Mouse (Mus musculus): ENCODE results near the gene Nphs1. TPM values are rescaled to one million over a fixed set of nuclear protein-coding genes. Genes with fewer than 3 reads are reported as not detected.
"Not testable (repeated sequence)": the region's sequence is repeated elsewhere in the genome, so short reads cannot be mapped to it uniquely, and the experiment has no call there.

Nphs1 gene
- polyA plus RNA-seq, 1 experiment from 2014 or later: 0.61 TPM

DNA sequence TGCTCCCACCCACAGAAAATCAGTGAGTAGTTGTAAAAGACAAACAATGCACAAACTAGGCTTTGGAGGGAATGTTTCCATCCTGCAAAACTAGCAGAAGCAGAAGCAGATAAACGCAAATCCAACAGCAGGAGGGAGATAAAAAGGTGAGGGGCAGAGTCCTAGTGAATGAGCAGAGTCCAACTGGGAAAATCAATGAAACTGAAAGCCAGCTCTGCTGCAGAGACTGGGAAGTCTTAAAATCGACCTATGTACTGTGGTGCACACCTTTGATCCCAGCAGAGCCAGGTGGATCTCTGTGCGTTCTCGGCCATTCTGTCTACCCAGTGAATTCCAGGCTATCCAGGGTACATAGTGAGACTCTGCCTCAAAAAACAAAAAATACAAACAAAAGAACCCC lies 16.9 kb downstream of the Nphs1 start:
- Histone ChIP-seq H3K4me2 (no peak overlapping the region), H3K4me3 (no peak overlapping the region), H3K27ac (no peak overlapping the region), H3K9me3 (no peaks in the 10 kb centered on the region), H3K27me3 (replicated peaks) (no peaks in the 10 kb centered on the region), H3K9ac (no peak overlapping the region), H3K36me3 (replicated peaks) (no peaks in the 10 kb centered on the region), H3K4me1 (peaks cover 12% of the 10 kb centered on the region)
- WGBS: 65% methylated on average over 4 of the region's 4 CpGs
- ATAC-seq (replicated peaks): no peak

DNA sequence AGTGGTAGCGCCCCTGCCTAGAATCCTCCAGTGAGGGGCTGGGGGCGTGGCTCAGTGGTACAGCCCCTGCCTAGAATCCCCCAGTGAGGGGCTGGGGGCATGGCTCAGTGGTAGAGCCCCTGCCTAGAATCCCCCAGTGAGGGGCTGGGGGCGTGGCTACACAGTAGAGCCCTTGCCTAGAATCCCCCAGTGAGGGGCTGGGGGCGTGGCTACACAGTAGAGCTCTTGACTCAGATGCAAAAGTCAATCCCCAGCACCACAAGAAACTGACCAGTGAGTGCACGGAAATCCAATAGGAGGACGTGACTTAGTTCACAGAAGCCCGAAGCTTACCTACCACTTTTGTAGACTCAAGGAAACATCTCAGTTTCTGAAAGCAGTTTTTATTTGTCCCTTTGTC lies 18.0 kb downstream of the Nphs1 start:
- not testable (repeated sequence) for H3K9me3 ChIP-seq; H3K27me3 ChIP-seq (replicated peaks); H3K4me2 ChIP-seq; ATAC-seq (replicated peaks); H3K9ac ChIP-seq; H3K4me3 ChIP-seq; H3K36me3 ChIP-seq (replicated peaks); H3K27ac ChIP-seq
- WGBS: 92% methylated on average over 7 of the region's 7 CpGs
- peaks cover 12% of the 10 kb centered on the region for H3K4me1 ChIP-seq

DNA sequence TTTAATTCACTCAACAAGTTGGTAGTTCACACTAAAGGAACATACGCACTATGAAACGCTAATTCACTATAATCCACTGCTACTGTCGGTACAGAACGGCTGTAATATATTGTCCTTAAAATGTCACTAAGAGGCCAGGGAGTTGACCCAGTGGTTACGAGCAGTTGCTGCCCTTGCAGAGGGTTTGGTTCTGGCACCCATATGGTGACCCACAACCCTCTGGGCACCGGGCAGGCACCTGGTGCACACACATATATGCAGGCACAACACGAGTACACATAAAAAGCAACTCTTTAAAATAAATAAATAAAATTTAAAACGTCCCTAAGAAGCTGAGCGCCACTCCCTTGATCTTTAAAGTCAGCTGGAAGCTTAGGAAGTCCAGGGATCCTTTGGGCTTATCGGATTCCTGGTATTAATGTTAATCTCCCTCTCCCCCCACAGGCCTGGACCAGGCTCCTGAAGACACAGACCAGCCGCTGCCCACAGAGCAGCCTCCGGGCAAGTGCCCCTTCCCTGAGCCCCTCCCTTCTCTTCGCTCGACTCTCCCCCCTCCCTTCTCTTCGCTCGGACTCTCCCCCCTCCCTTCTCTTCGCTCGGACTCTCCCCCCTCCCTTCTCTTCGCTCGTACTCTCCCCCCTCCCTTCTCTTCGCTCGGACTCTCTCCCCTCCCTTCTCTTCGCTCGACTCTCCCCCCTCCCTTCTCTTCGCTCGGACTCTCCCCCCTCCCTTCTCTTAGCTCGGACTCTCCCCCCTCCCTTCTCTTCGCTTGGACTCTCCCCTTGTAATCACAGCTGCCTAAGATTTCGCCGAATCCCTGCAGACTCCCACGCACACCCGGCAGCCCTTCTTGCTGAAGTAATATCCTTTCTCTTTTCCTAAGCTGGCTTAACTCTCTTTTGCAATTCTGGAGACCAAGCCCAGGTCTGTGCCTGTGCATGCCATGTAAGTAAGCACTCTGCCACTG lies 19.6 kb downstream of the Nphs1 start:
- Histone ChIP-seq H3K9me3 (no peaks in the 10 kb centered on the region), H3K36me3 (replicated peaks) (no peaks in the 10 kb centered on the region), H3K27me3 (replicated peaks) (no peaks in the 10 kb centered on the region), H3K4me3 (peak overlapping the region; percentile 38), H3K4me2 (peak overlapping the region; percentile 61), H3K4me1 (peaks cover 12% of the 10 kb centered on the region), H3K9ac (peak overlapping the region; percentile 35; the same call in 1 of the 2 replicates), H3K27ac (peak overlapping the region; percentile 23)
- peak; percentile 52 for ATAC-seq (replicated peaks)
- 5% methylated on average over 30 of the region's 32 CpGs for WGBS

DNA sequence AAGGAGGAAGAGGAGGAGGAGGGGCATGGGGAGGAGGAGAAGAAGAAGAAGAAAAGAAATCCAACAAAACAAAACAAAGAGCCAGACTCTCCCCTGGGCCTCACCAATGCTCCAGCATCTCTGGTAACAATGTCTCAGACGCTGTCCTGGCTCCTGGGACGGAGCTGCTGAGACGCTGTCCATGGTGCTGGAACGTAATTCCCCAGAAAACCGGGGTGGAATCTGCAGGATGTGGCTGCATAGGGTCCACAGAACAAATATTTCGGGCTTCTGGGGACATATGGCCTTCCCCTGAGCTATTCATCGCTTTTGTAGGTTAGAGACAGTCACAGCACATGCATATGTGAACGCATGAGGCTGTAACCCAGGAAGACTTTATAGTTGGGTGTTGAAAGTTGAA lies 26.1 kb downstream of the Nphs1 start:
- 19% methylated on average over 8 of the region's 8 CpGs for WGBS

DNA sequence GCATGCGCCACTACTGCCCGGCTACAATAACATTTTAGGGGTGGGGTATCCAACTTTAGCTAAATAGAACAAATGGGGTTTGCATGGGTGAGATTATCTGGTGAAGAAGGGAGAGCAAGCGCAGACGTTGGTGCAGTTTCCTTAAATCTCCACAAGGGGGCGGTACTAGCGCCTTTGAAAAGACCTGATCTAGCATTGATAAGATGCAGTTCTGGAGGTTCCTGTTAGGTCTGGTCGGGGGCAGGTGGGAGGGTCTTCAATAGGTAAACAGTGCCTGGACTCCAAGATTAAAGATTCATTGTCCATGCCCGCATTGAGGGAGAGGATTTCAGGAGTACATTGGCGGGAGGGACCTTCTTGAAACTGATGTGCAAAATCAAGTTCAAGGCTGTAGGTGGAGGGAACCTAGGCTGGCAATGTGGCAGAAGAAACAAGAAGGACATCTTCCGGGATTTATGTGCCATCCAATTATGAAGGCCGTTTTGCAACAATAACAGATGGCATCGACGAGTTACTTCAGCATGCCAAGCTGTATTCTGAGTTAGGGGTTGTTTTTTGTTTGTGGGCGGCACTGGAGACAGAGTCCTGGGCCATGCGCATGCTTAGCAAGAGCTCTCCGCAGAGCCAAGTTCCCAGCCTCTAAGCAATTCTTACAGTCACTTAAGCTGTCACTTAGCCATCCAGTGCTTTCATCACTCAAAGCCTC lies 32.3 kb downstream of the Nphs1 start:
- WGBS: 31% methylated on average over 16 of the region's 16 CpGs
- ATAC-seq (replicated peaks): no peak
- Histone ChIP-seq H3K36me3 (replicated peaks) (no peaks in the 10 kb centered on the region), H3K9me3 (no peaks in the 10 kb centered on the region), H3K9ac (no peak overlapping the region), H3K27me3 (replicated peaks) (peaks cover 7% of the 10 kb centered on the region), H3K27ac (no peak overlapping the region), H3K4me2 (no peak overlapping the region), H3K4me1 (no peaks in the 10 kb centered on the region), H3K4me3 (no peak overlapping the region)

More for the DNA sequence above, 26.1 kb downstream of the Nphs1 start:
- ATAC-seq (replicated peaks): no peak
- Histone ChIP-seq H3K36me3 (replicated peaks) (no peaks in the 10 kb centered on the region), H3K27ac (no peak overlapping the region), H3K27me3 (replicated peaks) (peaks cover 3% of the 10 kb centered on the region; the same call in 1 of the 2 replicates), H3K4me2 (no peak overlapping the region), H3K4me1 (no peaks in the 10 kb centered on the region), H3K9ac (no peak overlapping the region), H3K4me3 (no peak overlapping the region), H3K9me3 (no peaks in the 10 kb centered on the region)

DNA sequence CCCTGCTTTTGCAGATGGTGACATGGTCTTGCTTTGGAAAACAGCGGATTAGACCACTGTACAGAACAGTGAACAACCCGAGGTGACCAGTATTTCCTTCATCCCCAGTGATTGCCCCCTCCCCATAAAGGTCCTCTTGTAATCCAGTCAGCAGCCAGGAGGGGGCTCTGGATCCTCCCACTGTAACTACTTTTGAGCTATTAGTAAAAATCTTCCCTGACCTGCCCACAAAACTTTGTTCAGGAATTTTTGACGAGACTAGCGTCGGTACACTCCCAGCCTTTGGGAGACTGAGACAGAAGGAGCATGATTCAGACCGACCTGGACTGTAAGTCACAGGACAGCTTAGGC lies 32.8 kb downstream of the Nphs1 start:
- peaks cover 7% of the 10 kb centered on the region for H3K27me3 ChIP-seq (replicated peaks)
- ATAC-seq (replicated peaks): no peak
- no peak overlapping the region for H3K4me2 ChIP-seq
- H3K9me3 ChIP-seq: no peaks in the 10 kb centered on the region
- H3K27ac ChIP-seq: no peak overlapping the region
- H3K9ac ChIP-seq: no peak overlapping the region
- no peaks in the 10 kb centered on the region for H3K36me3 ChIP-seq (replicated peaks)
- no peaks in the 10 kb centered on the region for H3K4me1 ChIP-seq
- 16% methylated on average over 6 of the region's 6 CpGs for WGBS
- no peak overlapping the region for H3K4me3 ChIP-seq

DNA sequence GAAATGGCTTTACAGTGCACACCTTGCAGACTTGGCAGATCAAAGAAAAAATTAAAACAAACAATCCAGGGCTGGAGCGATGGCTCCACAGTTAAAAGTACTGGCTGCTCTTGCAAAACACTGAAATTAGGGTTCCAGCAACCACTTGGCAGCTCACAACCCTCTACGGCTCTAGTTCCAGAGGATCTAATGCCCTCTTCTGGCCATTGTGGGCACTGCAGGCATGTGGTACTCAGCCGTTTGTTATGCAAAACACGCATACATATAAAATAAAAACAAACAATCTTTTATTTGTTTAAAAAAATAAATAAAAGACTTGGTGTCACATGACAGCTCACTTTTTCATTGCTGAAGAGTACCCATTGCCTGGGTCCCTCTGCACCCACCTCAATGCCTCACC lies 34.6 kb downstream of the Nphs1 start:
- Histone ChIP-seq H3K9ac (no peak overlapping the region), H3K4me1 (no peaks in the 10 kb centered on the region), H3K4me2 (no peak overlapping the region), H3K4me3 (no peak overlapping the region), H3K36me3 (replicated peaks) (no peaks in the 10 kb centered on the region), H3K27ac (no peak overlapping the region), H3K27me3 (replicated peaks) (peaks cover 7% of the 10 kb centered on the region), H3K9me3 (no peaks in the 10 kb centered on the region)
- 14% methylated on average over 4 of the region's 4 CpGs for WGBS
- ATAC-seq (replicated peaks): no peak

DNA sequence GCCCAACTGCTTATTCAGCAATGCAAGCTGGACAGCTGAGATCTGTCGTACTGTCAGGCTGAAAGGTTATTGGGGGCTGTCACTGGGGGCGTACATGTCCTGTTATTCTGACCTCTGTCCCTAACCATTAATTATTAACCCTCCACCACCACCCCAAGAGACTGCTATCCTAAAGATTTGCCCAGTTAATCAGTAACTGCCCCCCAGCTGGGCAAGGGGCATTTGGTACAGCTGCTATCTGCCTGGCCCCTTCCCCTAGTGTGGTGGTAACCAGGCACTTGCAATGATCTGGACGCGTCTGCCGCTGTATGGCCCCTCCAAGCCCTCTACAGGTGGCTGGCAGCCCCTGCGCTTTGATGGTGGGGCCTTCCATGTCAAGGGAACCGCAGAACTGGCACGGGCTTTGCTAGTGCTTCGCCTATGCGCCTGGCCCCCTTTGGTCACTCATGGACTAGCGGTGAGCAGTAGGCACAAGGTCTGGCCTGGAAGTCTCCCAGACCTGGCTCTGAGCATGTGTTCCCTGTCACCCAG lies 35.4 kb downstream of the Nphs1 start, which contains the start of gene Prodh2:
TSS of gene Prodh2 (plus strand) at position 222 of the 531 bp plus-strand sequence.
- Histone ChIP-seq H3K36me3 (replicated peaks) (no peaks in the 10 kb centered on the region), H3K4me2 (no peak within 1 kb of the TSS), H3K4me1 (no peaks in the 10 kb centered on the region), H3K9ac (no peak within 1 kb of the TSS), H3K9me3 (no peaks in the 10 kb centered on the region), H3K27me3 (replicated peaks) (peaks cover 7% of the 10 kb centered on the region), H3K4me3 (no peak within 1 kb of the TSS), H3K27ac (no peak within 1 kb of the TSS)
- WGBS: 56% methylated on average over 11 of the region's 11 CpGs
- ATAC-seq (replicated peaks): no peak

DNA sequence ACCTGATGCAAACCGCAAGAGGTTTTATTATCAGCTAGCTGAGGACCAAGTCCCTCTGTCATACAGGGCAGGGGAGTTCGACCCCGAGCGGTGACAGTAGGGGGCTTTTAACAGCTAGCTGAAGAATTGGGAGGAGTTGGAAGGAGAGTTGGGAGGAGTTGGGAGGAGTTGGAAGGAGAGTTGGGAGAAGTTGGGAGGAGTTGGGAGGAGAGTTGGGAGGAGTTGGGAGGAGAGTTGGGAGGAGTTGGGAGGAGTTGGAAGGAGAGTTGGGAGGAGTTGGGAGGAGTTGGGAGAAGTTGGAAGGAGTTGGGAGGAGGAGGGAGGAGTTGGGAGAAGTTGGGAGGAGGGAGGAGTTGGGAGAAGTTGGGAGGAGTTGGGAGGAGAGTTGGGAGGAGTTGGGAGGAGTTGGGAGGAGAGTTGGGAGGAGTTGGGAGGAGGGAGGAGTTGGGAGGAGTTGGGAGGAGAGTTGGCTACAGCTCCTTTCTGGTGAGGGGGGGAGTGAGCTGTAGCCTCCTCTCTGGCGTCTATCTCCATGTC lies 37.5 kb downstream of the Nphs1 start:
- H3K4me3 ChIP-seq; H3K9me3 ChIP-seq; H3K27ac ChIP-seq; ATAC-seq (replicated peaks); H3K27me3 ChIP-seq (replicated peaks); H3K9ac ChIP-seq; H3K36me3 ChIP-seq (replicated peaks); H3K4me2 ChIP-seq; H3K4me1 ChIP-seq: not testable (repeated sequence)
- WGBS: 62% methylated on average over 5 of the region's 5 CpGs

DNA sequence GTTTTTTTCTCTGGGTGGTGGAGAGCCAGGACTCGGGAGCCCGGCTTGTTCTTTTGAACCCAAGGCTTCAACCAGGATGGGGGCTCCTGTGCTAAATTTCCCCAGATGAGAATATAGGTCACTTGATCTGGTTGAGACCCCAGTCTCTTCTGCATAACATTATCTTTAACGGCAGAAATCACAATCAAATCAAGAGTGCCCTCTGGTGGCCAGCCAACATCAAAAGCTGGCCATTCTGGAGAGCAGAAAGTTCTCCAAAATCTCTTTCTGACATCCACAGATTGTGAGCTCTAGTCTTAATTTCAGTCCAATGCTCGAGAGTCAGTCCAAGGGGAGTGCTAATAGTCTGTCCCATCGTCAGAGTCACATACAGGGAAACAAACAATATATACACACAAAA lies 43.0 kb downstream of the Nphs1 start:
- H3K27ac ChIP-seq, H3K4me2 ChIP-seq, H3K9me3 ChIP-seq: not testable (repeated sequence)

DNA sequence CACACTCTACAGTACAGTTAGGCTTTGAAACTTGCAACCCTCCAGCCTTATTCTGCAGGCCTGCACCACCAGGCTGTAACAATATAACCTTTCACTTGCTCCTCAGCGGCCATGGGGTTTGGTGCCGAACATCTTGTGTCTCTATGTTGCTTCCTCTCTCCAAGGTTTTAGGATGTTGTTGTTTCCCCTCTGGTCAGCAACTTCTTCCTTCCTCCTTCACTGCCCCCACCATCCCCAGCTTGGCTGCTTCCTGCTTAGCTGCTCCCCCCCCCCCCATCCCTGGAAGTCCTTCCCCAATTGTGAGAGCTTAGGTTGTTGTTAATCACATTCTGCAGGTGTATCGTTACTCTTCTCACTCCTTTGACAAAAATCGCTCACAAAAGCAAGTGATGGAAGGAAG lies 49.9 kb downstream of the Nphs1 start:
- Histone ChIP-seq H3K4me3 (no peak overlapping the region), H3K9me3 (no peaks in the 10 kb centered on the region), H3K27ac (no peak overlapping the region), H3K36me3 (replicated peaks) (no peaks in the 10 kb centered on the region), H3K4me1 (no peaks in the 10 kb centered on the region), H3K4me2 (no peak overlapping the region), H3K27me3 (replicated peaks) (no peaks in the 10 kb centered on the region), H3K9ac (no peak overlapping the region)
- 64% methylated on average over 4 of the region's 4 CpGs for WGBS
- ATAC-seq (replicated peaks): no peak

More for the DNA sequence above, 43.0 kb downstream of the Nphs1 start:
- not testable (repeated sequence) for H3K4me3 ChIP-seq; H3K36me3 ChIP-seq (replicated peaks); H3K4me1 ChIP-seq; H3K27me3 ChIP-seq (replicated peaks); H3K9ac ChIP-seq; ATAC-seq (replicated peaks)
- 77% methylated on average over 5 of the region's 5 CpGs for WGBS

DNA sequence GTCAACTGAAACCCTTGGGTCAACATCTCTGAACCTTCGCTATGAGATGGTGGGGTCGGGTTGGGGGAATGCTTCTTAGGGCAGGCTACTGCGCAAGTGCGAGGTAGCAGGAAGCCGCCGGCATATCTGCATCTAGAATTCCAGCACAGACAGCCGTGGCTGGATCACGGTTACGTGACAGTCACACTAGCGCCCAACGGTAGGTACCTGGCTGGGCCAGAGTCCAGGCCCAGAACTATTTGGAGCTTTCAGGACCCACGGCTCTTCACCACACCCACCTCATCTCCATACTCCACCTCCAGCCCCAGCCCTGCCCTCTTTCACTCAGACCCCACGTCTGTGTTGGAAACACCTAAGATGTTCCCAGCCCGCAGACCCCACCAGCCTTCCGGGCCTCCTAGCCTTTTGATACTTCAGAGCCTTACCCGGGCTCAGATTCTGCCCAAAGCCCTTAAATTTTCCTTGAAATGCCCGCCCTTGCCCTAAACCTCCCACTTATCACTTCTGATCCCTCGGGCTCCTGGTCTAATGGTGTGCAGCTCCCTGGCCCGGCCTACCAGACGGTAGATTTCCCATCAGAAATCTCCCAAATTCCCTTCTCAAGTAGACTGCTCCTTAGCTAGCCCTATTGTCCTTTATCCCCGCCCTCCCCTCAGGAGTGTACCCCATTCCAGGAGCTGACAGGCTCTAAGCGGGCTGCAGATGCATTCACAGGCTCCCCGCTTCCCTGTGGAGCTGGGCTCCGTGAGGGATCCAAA lies 57.1 kb downstream of the Nphs1 start:
- no peaks in the 10 kb centered on the region; the same call in 1 of the 2 replicates for H3K4me1 ChIP-seq
- H3K27ac ChIP-seq: no peak overlapping the region
- no peaks in the 10 kb centered on the region for H3K9me3 ChIP-seq
- H3K4me2 ChIP-seq: no peak overlapping the region
- no peaks in the 10 kb centered on the region for H3K27me3 ChIP-seq (replicated peaks)
- H3K9ac ChIP-seq: no peak overlapping the region
- H3K36me3 ChIP-seq (replicated peaks): no peaks in the 10 kb centered on the region
- no peak for ATAC-seq (replicated peaks)
- H3K4me3 ChIP-seq: no peak overlapping the region
- 62% methylated on average over 24 of the region's 24 CpGs for WGBS
